In genomic region chr1:131349993-131350510, GRCm38 (mm10) we compare ENCODE assay signal across 29 mouse cellular contexts.
DNase-seq lines count a peak whose midpoint lies in the region; ATAC-seq lines count a peak whose summit lies in the region.
"Had no signal": no experiment of that assay in that cellular context is flagged by ENCODE, and none has a peak within 500 bp of the region (broad histone marks: within the 10 kb centered on the region; RNA-seq: fewer than 3 reads in every experiment).

No protein-coding gene starts in this region.

- no peak for ATAC-seq in forebrain, embryonic 15.5 days (replicated peaks)
- ATAC-seq in forebrain, embryonic 12.5 days (ENCODE audit: low FRiP score) = no peak
- ATAC-seq: intestine, embryonic 16.5 days; midbrain, embryonic 16.5 days had no signal

- H3K4me3 ChIP-seq in forebrain, embryonic 15.5 days = no peak overlapping the region
- H3K4me3 ChIP-seq in forebrain, embryonic 12.5 days (replicated peaks) = no peak overlapping the region
- H3K4me3 ChIP-seq: embryonic facial prominence, embryonic 10.5 days; embryonic facial prominence, embryonic 15.5 days; heart, adult 2 months; heart, embryonic 12.5 days; hindbrain, embryonic 13.5 days; limb, embryonic 12.5 days; liver, embryonic 15.5 days; stomach, embryonic 15.5 days had no signal

- WGBS in forebrain, embryonic 15.5 days = 64% methylated on average over 1 of the region's 1 CpGs
- 73% methylated on average over 1 of the region's 1 CpGs for WGBS in forebrain, embryonic 12.5 days

- H3K27me3 ChIP-seq in forebrain, embryonic 15.5 days = no peaks in the 10 kb centered on the region
- no peaks in the 10 kb centered on the region for H3K27me3 ChIP-seq in forebrain, embryonic 12.5 days
- H3K27me3 ChIP-seq: embryonic facial prominence, embryonic 15.5 days; heart, embryonic 12.5 days; hindbrain, embryonic 13.5 days; limb, embryonic 12.5 days; liver, embryonic 15.5 days; stomach, embryonic 15.5 days had no signal

- peak; percentile 15 for DNase-seq in retina, postnatal 1 day
- no peak for DNase-seq in retina, embryonic 14.5 days (ENCODE audit: low spot score)
- peak; percentile 18 for DNase-seq in 3134 (ENCODE audit: extremely low read depth, insufficient read length, low spot score)
- peak; percentile 21 for DNase-seq in NIH3T3 (ENCODE audit: low read depth)
- DNase-seq in embryo, embryonic 9.5 days (ENCODE audit: extremely low spot score) = no peak
- no peak for DNase-seq in yolk sac, embryonic 10.5 days (ENCODE audit: low spot score)
- DNase-seq: adrenal gland, postnatal 10 days; cerebellum, adult 2 months; cerebellum, postnatal 14 days; heart, adult 2 months; heart, postnatal 4 days; kidney, adult 8-10 months; kidney, postnatal 4 days; lung, embryonic 14.5 days; lung, postnatal 14 days; right cerebral cortex, postnatal 14 days had no signal

- peaks cover 20% of the 10 kb centered on the region for H3K36me3 ChIP-seq in forebrain, embryonic 15.5 days
- peaks cover 29% of the 10 kb centered on the region for H3K36me3 ChIP-seq in forebrain, embryonic 12.5 days (replicated peaks)
- H3K36me3 ChIP-seq: stomach, embryonic 15.5 days had no signal

- H3K27ac ChIP-seq in forebrain, embryonic 15.5 days (replicated peaks) = peak overlapping the region; percentile 88
- H3K27ac ChIP-seq in forebrain, embryonic 12.5 days = no peak overlapping the region
- H3K27ac ChIP-seq: embryonic facial prominence, embryonic 10.5 days; embryonic facial prominence, embryonic 15.5 days; heart, adult 2 months; hindbrain, embryonic 13.5 days; kidney, postnatal 0 days; limb, embryonic 12.5 days; liver, embryonic 15.5 days; stomach, embryonic 15.5 days had no signal

- H3K4me2 ChIP-seq in forebrain, embryonic 15.5 days (replicated peaks) = no peak overlapping the region
- H3K4me2 ChIP-seq in forebrain, embryonic 12.5 days = no peak overlapping the region
- H3K4me2 ChIP-seq: embryonic facial prominence, embryonic 15.5 days; heart, embryonic 12.5 days; hindbrain, embryonic 13.5 days; limb, embryonic 12.5 days; liver, embryonic 15.5 days; lung, embryonic 14.5 days; midbrain, embryonic 11.5 days; stomach, embryonic 15.5 days had no signal

- peaks cover 31% of the 10 kb centered on the region for H3K4me1 ChIP-seq in forebrain, embryonic 15.5 days
- H3K4me1 ChIP-seq in forebrain, embryonic 12.5 days = peaks cover 5% of the 10 kb centered on the region
- H3K4me1 ChIP-seq: embryonic facial prominence, embryonic 10.5 days; limb, embryonic 12.5 days; liver, embryonic 15.5 days; stomach, embryonic 15.5 days had no signal

- H3K9ac ChIP-seq in forebrain, embryonic 15.5 days (replicated peaks) = no peak overlapping the region
- H3K9ac ChIP-seq in forebrain, embryonic 12.5 days = no peak overlapping the region
- H3K9ac ChIP-seq: embryonic facial prominence, embryonic 15.5 days; heart, embryonic 12.5 days; hindbrain, embryonic 13.5 days; limb, embryonic 12.5 days; liver, embryonic 15.5 days; lung, embryonic 14.5 days; stomach, embryonic 15.5 days had no signal

- H3K9me3 ChIP-seq in forebrain, embryonic 15.5 days = no peaks in the 10 kb centered on the region
- H3K9me3 ChIP-seq in forebrain, embryonic 12.5 days = no peaks in the 10 kb centered on the region
- H3K9me3 ChIP-seq: embryonic facial prominence, embryonic 10.5 days; embryonic facial prominence, embryonic 15.5 days; heart, embryonic 12.5 days; hindbrain, embryonic 13.5 days; limb, embryonic 12.5 days; liver, embryonic 15.5 days; stomach, embryonic 15.5 days had no signal

Comparison
In these comparisons a context has a peak if more than half of its experiments do, and no peak if none do; other contexts are left out.
1. DNase-seq: peak in retina, postnatal 1 day (single experiment), 3134 (single experiment) and NIH3T3 (single experiment); none in retina, embryonic 14.5 days (single experiment), embryo, embryonic 9.5 days (single experiment) and yolk sac, embryonic 10.5 days (single experiment).